Mouse (Mus musculus) heart, adult 2 months (tissue): ENCODE results near the gene Tmem143.

Experiments used
- CTCF ChIP-seq: fragments of 200-600 bp; IDR thresholded peaks from 2 replicates; pipeline ENCODE4 v1.8.1; 2022; ENCODE audit warnings: antibody characterized with exemption, mild to moderate bottlenecking, moderate library complexity
- EP300 ChIP-seq: fragments of 200-500 bp; IDR thresholded peaks from 2 replicates; pipeline ENCODE4 v1.6.1; 2011; ENCODE audit warnings: low read depth, low read length, control low read depth; ENCODE audit not compliant: insufficient read depth
- POLR2A ChIP-seq: fragments of 200-500 bp; IDR thresholded peaks from 2 replicates; pipeline ENCODE4 v1.6.1; 2011; ENCODE audit warnings: mild to moderate bottlenecking, low read depth, low read length, control low read depth; ENCODE audit not compliant: insufficient read depth

- TF ChIP-seq CTCF (no peak), POLR2A (no peak), EP300 (no peak)
Observed at GRCm38 (mm10) chr7:45939836-45940235, 43.1 kb downstream of the Tmem143 start.
